ENCODE assay signal across 15 mouse cellular contexts in genomic region chr10:56599923-56600322, GRCm38 (mm10).
DNase-seq lines count a peak whose midpoint lies in the region; ATAC-seq lines count a peak whose summit lies in the region.
"Had no signal": no experiment of that assay in that cellular context is flagged by ENCODE, and none has a peak within 500 bp of the region (broad histone marks: within the 10 kb centered on the region; RNA-seq: fewer than 3 reads in every experiment).

No protein-coding gene starts in this region.

- H3K9me3 ChIP-seq in kidney, embryonic 14.5 days (ENCODE audit: control insufficient read depth, low read length): no peaks in the 10 kb centered on the region
- H3K9me3 ChIP-seq: embryonic facial prominence, embryonic 15.5 days; neural tube, embryonic 12.5 days had no signal

- no peaks in the 10 kb centered on the region for H3K4me1 ChIP-seq in kidney, embryonic 14.5 days (ENCODE audit: control insufficient read depth, insufficient read depth, low read length)
- H3K4me1 ChIP-seq: embryonic facial prominence, embryonic 15.5 days; neural tube, embryonic 12.5 days had no signal

- ATAC-seq in kidney, embryonic 14.5 days (ENCODE audit: low FRiP score, low TSS enrichment): no peak
- ATAC-seq: forebrain, embryonic 14.5 days; midbrain, embryonic 16.5 days had no signal

- WGBS in kidney, embryonic 14.5 days: 27% methylated on average over 4 of the region's 4 CpGs

- no peak overlapping the region for H3K9ac ChIP-seq in kidney, embryonic 14.5 days (ENCODE audit: low read depth, low read length)
- H3K9ac ChIP-seq: embryonic facial prominence, embryonic 15.5 days; neural tube, embryonic 12.5 days had no signal

- DNase-seq in embryo, embryonic 10 days (ENCODE audit: low spot score): peak; percentile 15
- no peak for DNase-seq in embryo, embryonic 11 days
- peak; percentile 16 for DNase-seq in kidney, adult 18-20 months
- peak; percentile 42 for DNase-seq in kidney, adult 9 months
- DNase-seq in lung, postnatal 36 days: peak; percentile 12
- DNase-seq in right cerebral cortex, adult 18-20 months: no peak
- no peak for DNase-seq in B cell, adult 2 months
- DNase-seq: cerebellum, adult 11 months; spleen, adult 18-20 months; thymus, postnatal 4 days had no signal

- H3K27me3 ChIP-seq in kidney, embryonic 14.5 days (ENCODE audit: control insufficient read depth, insufficient read depth, low read length): no peaks in the 10 kb centered on the region
- H3K27me3 ChIP-seq: embryonic facial prominence, embryonic 15.5 days; neural tube, embryonic 12.5 days had no signal

- no peaks in the 10 kb centered on the region for H3K36me3 ChIP-seq in kidney, embryonic 14.5 days (ENCODE audit: control insufficient read depth, insufficient read depth, low read length)
- H3K36me3 ChIP-seq: embryonic facial prominence, embryonic 15.5 days; neural tube, embryonic 12.5 days had no signal

- no peak overlapping the region for H3K4me3 ChIP-seq in kidney, embryonic 14.5 days (ENCODE audit: low read length)
- H3K4me3 ChIP-seq: embryonic facial prominence, embryonic 15.5 days; neural tube, embryonic 12.5 days had no signal

- H3K4me2 ChIP-seq in kidney, embryonic 14.5 days (replicated peaks; ENCODE audit: low read depth, low read length): no peak overlapping the region
- H3K4me2 ChIP-seq: embryonic facial prominence, embryonic 15.5 days; neural tube, embryonic 12.5 days had no signal

- H3K27ac ChIP-seq in kidney, embryonic 14.5 days (ENCODE audit: low read depth, low read length): no peak overlapping the region
- H3K27ac ChIP-seq: embryonic facial prominence, embryonic 15.5 days; neural tube, embryonic 12.5 days had no signal

Comparison
In these comparisons a context has a peak if more than half of its experiments do, and no peak if none do; other contexts are left out.
1. DNase-seq: peak in embryo, embryonic 10 days (single experiment), kidney, adult 18-20 months (single experiment), kidney, adult 9 months (single experiment) and lung, postnatal 36 days (single experiment); none in embryo, embryonic 11 days (single experiment), right cerebral cortex, adult 18-20 months (single experiment) and B cell, adult 2 months (0 of 2).